Mouse (Mus musculus) liver, embryonic 14.5 days (tissue): ENCODE measurements around the gene Pten.

ENCODE experiments used
- CTCF ChIP-seq: IDR thresholded peaks from 2 replicates; pipeline ENCODE4 v1.5.1; 2016; ENCODE audit warnings: antibody characterized with exemption, low read depth, control low read depth
- EP300 ChIP-seq: IDR thresholded peaks from 2 replicates; pipeline ENCODE4 v1.6.1; 2016; ENCODE audit warnings: antibody characterized with exemption, low read depth

DNA sequence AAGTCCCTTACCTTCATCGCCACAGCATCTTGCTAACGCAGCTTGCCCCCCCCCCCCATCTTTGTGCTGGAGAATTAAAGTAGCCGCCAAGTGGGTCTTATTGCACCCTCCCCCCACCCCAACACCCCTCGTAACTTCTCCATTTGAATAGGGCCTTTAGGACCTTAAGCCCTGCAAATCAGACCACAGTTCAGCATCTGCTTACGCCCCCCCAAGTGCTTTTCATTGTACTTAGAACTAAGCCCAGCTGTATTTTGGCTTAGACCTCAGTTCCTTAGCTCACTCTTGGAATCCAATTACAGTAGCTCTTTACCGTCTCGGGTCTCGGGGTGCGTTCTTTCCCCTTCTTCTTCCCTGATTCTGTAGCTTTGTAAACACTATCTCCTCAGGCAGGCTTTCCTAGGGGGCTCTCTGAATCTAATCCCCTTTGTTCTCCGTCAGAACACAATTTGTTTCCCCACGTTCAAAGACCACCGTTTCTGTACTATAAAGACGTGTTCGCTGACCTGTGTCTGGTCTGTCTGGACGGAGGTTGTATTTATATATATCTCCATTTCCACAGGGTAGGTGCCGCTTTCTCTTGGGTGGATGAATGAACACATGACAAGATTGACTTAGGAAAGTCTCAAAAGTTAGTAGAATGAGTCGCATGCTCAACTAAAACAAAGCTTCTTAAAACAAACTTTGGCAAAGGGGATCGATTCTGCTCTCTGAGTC is 110.0 kb downstream of the Pten start:
- TF ChIP-seq EP300 (no peak), CTCF (no peak)
